Mouse (Mus musculus): ENCODE measurements around the gene Enam. TPM values are rescaled to one million over a fixed set of nuclear protein-coding genes. Genes with fewer than 3 reads are reported as not detected.

Enam gene
- polyA plus RNA-seq (2012; rRNA removed) = not detected in 2 replicates

- DNase-seq = no peak
- no peak within 1 kb of the TSS for H3K4me3 ChIP-seq (ENCODE audit: insufficient read depth, low read depth, low read length)
- no peaks in the 10 kb centered on the region for H3K27me3 ChIP-seq (replicated peaks; ENCODE audit: control insufficient read depth, insufficient read depth, low read length)
- H3K4me1 ChIP-seq (ENCODE audit: control insufficient read depth, insufficient read depth, low read length) = no peaks in the 10 kb centered on the region
- no peak within 1 kb of the TSS for H3K27ac ChIP-seq (ENCODE audit: insufficient read depth, low read depth, low read length)
- no peaks in the 10 kb centered on the region for H3K36me3 ChIP-seq (ENCODE audit: control insufficient read depth, insufficient read depth, low read length)
- TF ChIP-seq CTCF (conservative IDR thresholded peaks at IDR 0.05; ENCODE audit: insufficient read depth, insufficient read length, low read depth, low read length) (no peak), POLR2A (IDR thresholded peaks at IDR 0.05; ENCODE audit: low read depth, low read length) (no peak)
These were observed at the start of gene Enam for GRCm38 (mm10) chr5:88487675-88488074. Gene Enam, plus strand, starts transcription at chr5:88487975.

GRCm38 (mm10) chr5:88455691-88456090 is 32.1 kb upstream of the Enam start, which contains the start of gene Ambn:
Gene Ambn, plus strand, starts transcription at chr5:88455991.
- WGBS = 88% methylated on average over 3 of the region's 3 CpGs
- Histone ChIP-seq H3K36me3 (ENCODE audit: control insufficient read depth, insufficient read depth, low read length) (no peaks in the 10 kb centered on the region), H3K27ac (ENCODE audit: insufficient read depth, low read depth, low read length) (no peak within 1 kb of the TSS), H3K4me3 (ENCODE audit: insufficient read depth, low read depth, low read length) (no peak within 1 kb of the TSS), H3K27me3 (replicated peaks; ENCODE audit: control insufficient read depth, insufficient read depth, low read length) (no peaks in the 10 kb centered on the region), H3K4me1 (ENCODE audit: control insufficient read depth, insufficient read depth, low read length) (no peaks in the 10 kb centered on the region)
- TF ChIP-seq CTCF (conservative IDR thresholded peaks at IDR 0.05; ENCODE audit: insufficient read depth, insufficient read length, low read depth, low read length) (no peak), POLR2A (IDR thresholded peaks at IDR 0.05; ENCODE audit: low read depth, low read length) (no peak)
- DNase-seq = no peak

GRCm38 (mm10) chr5:88467471-88467870 is 20.3 kb upstream of the Enam start:
- H3K27me3 ChIP-seq (replicated peaks; ENCODE audit: control insufficient read depth, insufficient read depth, low read length) = no peaks in the 10 kb centered on the region
- no peak for DNase-seq
- H3K36me3 ChIP-seq (ENCODE audit: control insufficient read depth, insufficient read depth, low read length) = no peaks in the 10 kb centered on the region
- H3K4me3 ChIP-seq (ENCODE audit: insufficient read depth, low read depth, low read length) = no peak overlapping the region
- H3K4me1 ChIP-seq (ENCODE audit: control insufficient read depth, insufficient read depth, low read length) = no peaks in the 10 kb centered on the region
- 79% methylated on average over 2 of the region's 2 CpGs for WGBS
- TF ChIP-seq CTCF (conservative IDR thresholded peaks at IDR 0.05; ENCODE audit: insufficient read depth, insufficient read length, low read depth, low read length) = no peak
- no peak for TF ChIP-seq POLR2A (IDR thresholded peaks at IDR 0.05; ENCODE audit: low read depth, low read length)
- H3K27ac ChIP-seq (ENCODE audit: insufficient read depth, low read depth, low read length) = no peak overlapping the region

- H3K36me3 ChIP-seq (ENCODE audit: control insufficient read depth, insufficient read depth, low read length) = no peaks in the 10 kb centered on the region
- no peak overlapping the region for H3K27ac ChIP-seq (ENCODE audit: insufficient read depth, low read depth, low read length)
- no peaks in the 10 kb centered on the region for H3K27me3 ChIP-seq (replicated peaks; ENCODE audit: control insufficient read depth, insufficient read depth, low read length)
- 90% methylated on average over 4 of the region's 4 CpGs for WGBS
- TF ChIP-seq CTCF (conservative IDR thresholded peaks at IDR 0.05; ENCODE audit: insufficient read depth, insufficient read length, low read depth, low read length) (no peak), POLR2A (IDR thresholded peaks at IDR 0.05; ENCODE audit: low read depth, low read length) (no peak)
- no peak overlapping the region for H3K4me3 ChIP-seq (ENCODE audit: insufficient read depth, low read depth, low read length)
- no peak for DNase-seq
- no peaks in the 10 kb centered on the region for H3K4me1 ChIP-seq (ENCODE audit: control insufficient read depth, insufficient read depth, low read length)
These were observed 18.7 kb upstream of the Enam start for GRCm38 (mm10) chr5:88468807-88469704.

GRCm38 (mm10) chr5:88489004-88489403 is 1.2 kb downstream of the Enam start:
- Histone ChIP-seq H3K4me3 (ENCODE audit: insufficient read depth, low read depth, low read length) (no peak overlapping the region), H3K36me3 (ENCODE audit: control insufficient read depth, insufficient read depth, low read length) (no peaks in the 10 kb centered on the region), H3K4me1 (ENCODE audit: control insufficient read depth, insufficient read depth, low read length) (no peaks in the 10 kb centered on the region), H3K27me3 (replicated peaks; ENCODE audit: control insufficient read depth, insufficient read depth, low read length) (no peaks in the 10 kb centered on the region), H3K27ac (ENCODE audit: insufficient read depth, low read depth, low read length) (no peak overlapping the region)
- DNase-seq = no peak
- 50% methylated on average over 2 of the region's 2 CpGs for WGBS
- TF ChIP-seq CTCF (conservative IDR thresholded peaks at IDR 0.05; ENCODE audit: insufficient read depth, insufficient read length, low read depth, low read length) (no peak), POLR2A (IDR thresholded peaks at IDR 0.05; ENCODE audit: low read depth, low read length) (no peak)

GRCm38 (mm10) chr5:88491111-88491510 is 3.3 kb downstream of the Enam start:
- 91% methylated on average over 5 of the region's 5 CpGs for WGBS
- H3K27ac ChIP-seq (ENCODE audit: insufficient read depth, low read depth, low read length) = no peak overlapping the region
- TF ChIP-seq POLR2A (IDR thresholded peaks at IDR 0.05; ENCODE audit: low read depth, low read length) (no peak), CTCF (conservative IDR thresholded peaks at IDR 0.05; ENCODE audit: insufficient read depth, insufficient read length, low read depth, low read length) (no peak)
- H3K36me3 ChIP-seq (ENCODE audit: control insufficient read depth, insufficient read depth, low read length) = no peaks in the 10 kb centered on the region
- H3K4me1 ChIP-seq (ENCODE audit: control insufficient read depth, insufficient read depth, low read length) = no peaks in the 10 kb centered on the region
- no peak overlapping the region for H3K4me3 ChIP-seq (ENCODE audit: insufficient read depth, low read depth, low read length)
- H3K27me3 ChIP-seq (replicated peaks; ENCODE audit: control insufficient read depth, insufficient read depth, low read length) = no peaks in the 10 kb centered on the region
- DNase-seq = no peak

GRCm38 (mm10) chr5:88499781-88500180 is 12.0 kb downstream of the Enam start:
- Histone ChIP-seq H3K4me1 (ENCODE audit: control insufficient read depth, insufficient read depth, low read length) (no peaks in the 10 kb centered on the region), H3K27ac (ENCODE audit: insufficient read depth, low read depth, low read length) (no peak overlapping the region), H3K36me3 (ENCODE audit: control insufficient read depth, insufficient read depth, low read length) (no peaks in the 10 kb centered on the region), H3K27me3 (replicated peaks; ENCODE audit: control insufficient read depth, insufficient read depth, low read length) (no peaks in the 10 kb centered on the region), H3K4me3 (ENCODE audit: insufficient read depth, low read depth, low read length) (no peak overlapping the region)
- WGBS = 84% methylated on average over 3 of the region's 3 CpGs
- TF ChIP-seq CTCF (conservative IDR thresholded peaks at IDR 0.05; ENCODE audit: insufficient read depth, insufficient read length, low read depth, low read length) (no peak), POLR2A (IDR thresholded peaks at IDR 0.05; ENCODE audit: low read depth, low read length) (no peak)
- no peak for DNase-seq

Data from kidney, adult 2 months (tissue).